Mouse (Mus musculus): Measurements from ENCODE around the gene Dnah12. TPM values are rescaled to one million over a fixed set of nuclear protein-coding genes. Genes with fewer than 3 reads are reported as not detected.

Dnah12 gene
- polyA plus RNA-seq, 1 experiment from 2014 or later: 0.03 TPM

DNA sequence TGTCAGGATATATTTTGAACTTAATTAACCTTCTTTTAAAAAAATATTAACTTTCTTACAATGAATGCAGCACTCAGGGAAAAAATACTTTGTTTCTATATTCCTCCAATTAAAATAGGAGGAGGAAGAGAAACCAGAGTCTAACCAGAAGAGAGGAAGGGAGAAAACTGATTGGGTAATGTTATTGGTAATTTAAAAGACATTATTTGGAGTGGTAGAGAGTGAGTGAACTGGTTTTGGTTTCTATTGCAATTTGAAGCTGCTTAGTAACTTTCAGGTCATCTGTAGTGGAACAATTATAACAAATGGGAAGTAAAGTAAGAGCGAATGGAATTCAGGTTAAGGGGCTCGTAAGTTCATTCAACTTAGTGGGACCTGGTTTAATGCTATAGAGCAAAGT is 120.8 kb downstream of the Dnah12 start:
- no peaks in the 10 kb centered on the region for H3K36me3 ChIP-seq
- no peaks in the 10 kb centered on the region for H3K4me1 ChIP-seq
- no peak overlapping the region for H3K9ac ChIP-seq
- H3K4me3 ChIP-seq: no peak overlapping the region
- ATAC-seq (ENCODE audit: insufficient number of reproducible peaks, insufficient read depth, low FRiP score, low TSS enrichment, low read depth): no peak
- H3K4me2 ChIP-seq: no peak overlapping the region
- WGBS: 88% methylated on average over 2 of the region's 2 CpGs
- H3K9me3 ChIP-seq: 0 out of 2 replicates have a peak, but pooled peaks cover 3% of the 10 kb centered on the region
- H3K27ac ChIP-seq: no peak overlapping the region
- no peaks in the 10 kb centered on the region for H3K27me3 ChIP-seq

GRCm38 (mm10) chr14:26814908-26815307 is 121.8 kb downstream of the Dnah12 start:
- no peak overlapping the region for H3K4me2 ChIP-seq
- 49% methylated on average over 3 of the region's 3 CpGs for WGBS
- no peak for ATAC-seq (ENCODE audit: insufficient number of reproducible peaks, insufficient read depth, low FRiP score, low TSS enrichment, low read depth)

GRCm38 (mm10) chr14:26816785-26817184 is 123.7 kb downstream of the Dnah12 start:
- Histone ChIP-seq H3K9ac (no peak overlapping the region), H3K9me3 (0 out of 2 replicates have a peak, but pooled peaks cover 3% of the 10 kb centered on the region), H3K4me1 (no peaks in the 10 kb centered on the region), H3K27me3 (no peaks in the 10 kb centered on the region), H3K36me3 (no peaks in the 10 kb centered on the region), H3K4me2 (no peak overlapping the region), H3K27ac (no peak overlapping the region), H3K4me3 (no peak overlapping the region)
- WGBS: 74% methylated on average over 4 of the region's 4 CpGs
- ATAC-seq (ENCODE audit: insufficient number of reproducible peaks, insufficient read depth, low FRiP score, low TSS enrichment, low read depth): no peak

More at GRCm38 (mm10) chr14:26814908-26815307, 121.8 kb downstream of the Dnah12 start:
- no peaks in the 10 kb centered on the region for H3K27me3 ChIP-seq
- no peak overlapping the region for H3K9ac ChIP-seq
- H3K9me3 ChIP-seq: 0 out of 2 replicates have a peak, but pooled peaks cover 3% of the 10 kb centered on the region
- no peaks in the 10 kb centered on the region for H3K4me1 ChIP-seq
- H3K27ac ChIP-seq: no peak overlapping the region
- no peaks in the 10 kb centered on the region for H3K36me3 ChIP-seq
- no peak overlapping the region for H3K4me3 ChIP-seq

DNA sequence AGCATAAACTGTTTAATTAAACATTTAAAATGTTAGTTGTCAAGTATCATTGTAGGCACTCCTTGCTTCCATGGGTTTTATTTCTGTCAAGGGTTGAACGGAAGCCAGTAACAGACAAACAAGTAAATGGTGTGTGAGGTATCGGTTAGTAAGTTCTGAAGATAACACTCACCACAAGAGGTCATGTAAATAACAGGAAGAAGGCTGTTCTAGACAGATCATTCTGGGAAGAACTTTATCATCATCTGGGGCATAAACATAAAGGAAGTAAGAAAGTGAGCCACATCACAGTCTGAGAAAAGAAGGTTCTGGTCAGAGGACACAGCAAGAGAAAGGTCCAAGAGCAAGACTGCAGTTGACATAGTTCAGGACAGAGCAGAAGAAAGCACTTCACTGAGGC is 132.9 kb downstream of the Dnah12 start:
- no peaks in the 10 kb centered on the region for H3K4me1 ChIP-seq
- no peak overlapping the region for H3K4me2 ChIP-seq
- no peaks in the 10 kb centered on the region for H3K27me3 ChIP-seq
- ATAC-seq (ENCODE audit: insufficient number of reproducible peaks, insufficient read depth, low FRiP score, low TSS enrichment, low read depth): no peak
- no peak overlapping the region for H3K9ac ChIP-seq
- no peak overlapping the region for H3K4me3 ChIP-seq
- H3K27ac ChIP-seq: no peak overlapping the region
- H3K36me3 ChIP-seq: no peaks in the 10 kb centered on the region
- no peaks in the 10 kb centered on the region for H3K9me3 ChIP-seq
- 86% methylated on average over 2 of the region's 2 CpGs for WGBS

DNA sequence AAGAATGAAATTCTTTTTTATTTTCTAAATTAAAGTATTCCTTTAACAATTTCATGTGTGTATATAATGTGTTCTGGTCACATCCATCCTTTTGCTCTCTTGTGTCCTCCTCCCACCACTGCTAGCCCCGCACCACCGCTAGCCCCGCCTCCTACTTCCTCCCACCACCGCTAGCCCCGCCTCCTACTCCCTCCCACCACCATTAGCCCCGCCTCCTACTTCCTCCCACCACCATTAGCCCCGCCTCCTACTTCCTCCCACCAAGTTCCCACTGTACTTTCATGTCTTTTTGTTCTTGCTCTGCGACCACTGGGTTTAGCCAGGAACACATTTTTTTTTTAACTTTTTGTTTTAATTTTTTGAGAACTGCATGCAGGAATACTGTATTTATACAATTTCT is 160.0 kb downstream of the Dnah12 start:
- no peak overlapping the region for H3K27ac ChIP-seq
- no peaks in the 10 kb centered on the region for H3K9me3 ChIP-seq
- H3K27me3 ChIP-seq: no peaks in the 10 kb centered on the region
- no peak overlapping the region for H3K9ac ChIP-seq
- no peaks in the 10 kb centered on the region for H3K36me3 ChIP-seq
- H3K4me1 ChIP-seq: no peaks in the 10 kb centered on the region
- H3K4me3 ChIP-seq: no peak overlapping the region
- ATAC-seq (ENCODE audit: insufficient number of reproducible peaks, insufficient read depth, low FRiP score, low TSS enrichment, low read depth): no peak
- WGBS: 75% methylated on average over 8 of the region's 8 CpGs
- H3K4me2 ChIP-seq: no peak overlapping the region

- 84% methylated on average over 2 of the region's 2 CpGs for WGBS
- ATAC-seq (ENCODE audit: insufficient number of reproducible peaks, insufficient read depth, low FRiP score, low TSS enrichment, low read depth): no peak
Measured at GRCm38 (mm10) chr14:26854066-26854465, 161.0 kb downstream of the Dnah12 start.

DNA sequence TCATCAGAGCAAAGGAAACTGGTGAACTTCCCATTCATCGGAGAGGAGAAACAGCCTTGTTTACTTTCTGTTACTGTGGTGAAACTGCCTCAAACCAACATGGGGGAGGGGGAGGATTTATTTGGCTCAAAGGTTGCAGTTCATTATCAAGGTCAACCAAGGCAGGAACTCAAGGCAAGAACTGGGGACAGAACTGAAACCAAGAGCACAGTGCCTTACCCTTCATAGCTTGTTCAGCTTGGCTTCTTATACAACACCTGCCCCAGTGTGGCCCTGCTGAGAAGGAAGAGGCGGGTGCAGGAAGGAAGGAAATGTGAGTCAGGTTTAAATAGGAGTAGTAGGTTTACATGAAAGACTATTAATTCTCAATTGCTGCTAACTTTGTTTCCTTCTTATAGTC is 165.3 kb downstream of the Dnah12 start:
- H3K9me3 ChIP-seq: no peaks in the 10 kb centered on the region
- H3K4me1 ChIP-seq: no peaks in the 10 kb centered on the region
- no peak overlapping the region for H3K4me2 ChIP-seq
- WGBS: 79% methylated on average over 2 of the region's 2 CpGs
- no peak overlapping the region for H3K9ac ChIP-seq
- no peak for ATAC-seq (ENCODE audit: insufficient number of reproducible peaks, insufficient read depth, low FRiP score, low TSS enrichment, low read depth)
- H3K4me3 ChIP-seq: no peak overlapping the region
- no peaks in the 10 kb centered on the region for H3K27me3 ChIP-seq
- no peak overlapping the region for H3K27ac ChIP-seq
- no peaks in the 10 kb centered on the region for H3K36me3 ChIP-seq

More at GRCm38 (mm10) chr14:26854066-26854465, 161.0 kb downstream of the Dnah12 start:
- Histone ChIP-seq H3K27me3 (no peaks in the 10 kb centered on the region), H3K4me2 (no peak overlapping the region), H3K4me3 (no peak overlapping the region), H3K27ac (no peak overlapping the region), H3K36me3 (no peaks in the 10 kb centered on the region), H3K9me3 (no peaks in the 10 kb centered on the region), H3K9ac (no peak overlapping the region), H3K4me1 (no peaks in the 10 kb centered on the region)

- no peak overlapping the region for H3K4me2 ChIP-seq
- no peak overlapping the region for H3K27ac ChIP-seq
- 96% methylated on average over 3 of the region's 3 CpGs for WGBS
- no peaks in the 10 kb centered on the region for H3K36me3 ChIP-seq
- ATAC-seq (ENCODE audit: insufficient number of reproducible peaks, insufficient read depth, low FRiP score, low TSS enrichment, low read depth): no peak
- H3K9me3 ChIP-seq: no peaks in the 10 kb centered on the region
- no peaks in the 10 kb centered on the region for H3K27me3 ChIP-seq
- no peaks in the 10 kb centered on the region for H3K4me1 ChIP-seq
- no peak overlapping the region for H3K9ac ChIP-seq
- H3K4me3 ChIP-seq: no peak overlapping the region
Measured at GRCm38 (mm10) chr14:26859024-26859423, 165.9 kb downstream of the Dnah12 start.

- no peak overlapping the region for H3K9ac ChIP-seq
- H3K4me1 ChIP-seq: no peaks in the 10 kb centered on the region
- no peak overlapping the region for H3K4me2 ChIP-seq
- H3K27me3 ChIP-seq: no peaks in the 10 kb centered on the region
- no peak for ATAC-seq (ENCODE audit: insufficient number of reproducible peaks, insufficient read depth, low FRiP score, low TSS enrichment, low read depth)
- H3K36me3 ChIP-seq: no peaks in the 10 kb centered on the region
- no peak overlapping the region for H3K4me3 ChIP-seq
- H3K27ac ChIP-seq: no peak overlapping the region
- WGBS: 68% methylated on average over 9 of the region's 9 CpGs
- 0 out of 2 replicates have a peak, but pooled peaks cover 2% of the 10 kb centered on the region for H3K9me3 ChIP-seq
Measured at GRCm38 (mm10) chr14:26867356-26867755, 174.3 kb downstream of the Dnah12 start.

DNA sequence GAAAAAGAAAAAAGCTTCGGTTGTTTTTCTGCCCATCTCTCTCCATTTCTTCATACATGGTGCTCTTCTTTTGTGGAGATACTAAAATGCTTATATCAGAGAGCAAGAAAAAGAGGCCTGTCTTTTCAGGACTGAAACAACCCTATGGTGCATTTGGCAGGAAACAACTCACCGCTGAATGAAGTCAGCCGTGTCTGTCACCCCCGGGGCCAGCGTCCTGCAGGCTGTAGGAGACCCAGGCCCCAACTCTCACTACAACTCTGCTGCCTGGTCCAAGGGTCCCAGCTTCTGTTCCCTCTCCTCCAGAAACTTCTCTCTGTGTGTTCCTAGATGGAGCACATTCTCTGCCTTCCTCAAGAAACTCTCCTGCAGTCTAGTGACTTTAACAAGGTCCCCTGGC is 175.2 kb downstream of the Dnah12 start:
- WGBS: 82% methylated on average over 5 of the region's 5 CpGs
- Histone ChIP-seq H3K4me2 (no peak overlapping the region), H3K27me3 (no peaks in the 10 kb centered on the region), H3K9me3 (0 out of 2 replicates have a peak, but pooled peaks cover 2% of the 10 kb centered on the region), H3K4me1 (no peaks in the 10 kb centered on the region), H3K36me3 (no peaks in the 10 kb centered on the region), H3K9ac (no peak overlapping the region), H3K27ac (no peak overlapping the region), H3K4me3 (no peak overlapping the region)
- ATAC-seq (ENCODE audit: insufficient number of reproducible peaks, insufficient read depth, low FRiP score, low TSS enrichment, low read depth): no peak

DNA sequence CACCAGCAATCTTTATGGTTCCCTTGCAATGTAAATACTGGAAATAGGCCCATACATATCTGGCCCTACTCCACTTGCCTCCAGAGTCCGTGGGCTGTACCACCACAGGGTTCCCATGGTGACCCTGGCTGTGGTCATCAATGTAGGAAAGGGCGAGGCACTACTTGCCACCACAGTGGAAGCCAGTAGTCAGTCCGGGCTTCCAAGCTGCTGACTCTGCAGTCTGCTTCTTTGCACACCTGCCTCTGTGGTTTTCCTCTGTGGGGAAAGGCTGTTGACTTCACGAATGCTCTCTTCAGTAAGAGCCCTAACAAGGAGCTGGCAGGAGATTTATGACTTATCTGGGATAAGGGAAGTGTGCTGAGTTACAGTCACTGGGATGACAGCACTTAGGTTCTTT is 185.7 kb downstream of the Dnah12 start:
- Histone ChIP-seq H3K4me3 (no peak overlapping the region), H3K27me3 (no peaks in the 10 kb centered on the region), H3K9me3 (no peaks in the 10 kb centered on the region), H3K4me2 (no peak overlapping the region), H3K36me3 (no peaks in the 10 kb centered on the region), H3K4me1 (no peaks in the 10 kb centered on the region), H3K9ac (no peak overlapping the region), H3K27ac (no peak overlapping the region)
- 75% methylated on average over 4 of the region's 4 CpGs for WGBS
- ATAC-seq (ENCODE audit: insufficient number of reproducible peaks, insufficient read depth, low FRiP score, low TSS enrichment, low read depth): no peak

GRCm38 (mm10) chr14:26879976-26880375 is 186.9 kb downstream of the Dnah12 start:
- Histone ChIP-seq H3K9me3 (no peaks in the 10 kb centered on the region), H3K36me3 (no peaks in the 10 kb centered on the region), H3K4me1 (no peaks in the 10 kb centered on the region), H3K27ac (no peak overlapping the region), H3K9ac (no peak overlapping the region), H3K4me3 (no peak overlapping the region), H3K27me3 (no peaks in the 10 kb centered on the region), H3K4me2 (no peak overlapping the region)
- 79% methylated on average over 2 of the region's 2 CpGs for WGBS
- ATAC-seq (ENCODE audit: insufficient number of reproducible peaks, insufficient read depth, low FRiP score, low TSS enrichment, low read depth): no peak

DNA sequence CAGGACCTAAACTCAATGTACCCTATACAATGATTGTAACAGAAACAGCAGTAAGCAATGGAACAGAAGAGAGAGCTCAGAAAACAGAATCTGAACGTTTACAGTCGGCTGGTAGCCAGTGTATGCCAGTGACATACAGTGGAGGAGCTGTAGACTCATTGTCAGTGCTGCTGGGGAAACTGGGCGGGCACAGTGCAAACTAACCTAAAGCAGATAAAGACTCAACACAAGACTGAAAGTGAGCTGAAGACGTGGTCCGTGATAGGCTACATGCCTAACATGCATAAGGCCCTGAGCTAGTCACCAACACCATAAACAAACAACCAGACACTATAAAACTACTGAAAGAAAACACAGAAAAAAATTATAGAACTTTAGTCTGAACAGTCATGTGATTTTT is 188.6 kb downstream of the Dnah12 start:
- no peak for ATAC-seq (ENCODE audit: insufficient number of reproducible peaks, insufficient read depth, low FRiP score, low TSS enrichment, low read depth)
- WGBS: 87% methylated on average over 5 of the region's 5 CpGs

More for the DNA sequence above, 188.6 kb downstream of the Dnah12 start:
- no peak overlapping the region for H3K4me3 ChIP-seq
- H3K9ac ChIP-seq: no peak overlapping the region
- H3K9me3 ChIP-seq: no peaks in the 10 kb centered on the region
- H3K4me1 ChIP-seq: no peaks in the 10 kb centered on the region
- H3K27ac ChIP-seq: no peak overlapping the region
- H3K27me3 ChIP-seq: no peaks in the 10 kb centered on the region
- H3K4me2 ChIP-seq: no peak overlapping the region
- H3K36me3 ChIP-seq: no peaks in the 10 kb centered on the region

Data from embryonic facial prominence, embryonic 13.5 days (tissue).